Mouse (Mus musculus) T-helper 2 cell (primary cell): ENCODE data around the gene C030005K15Rik.
"Not testable (repeated sequence)": the region's sequence is repeated elsewhere in the genome, so short reads cannot be mapped to it uniquely, and the experiment has no call there.

Source experiments
- in situ Hi-C: fragments of 300-600 bp; cut with MboI, MseI; formaldehyde crosslinking; loops from one replicate; pipeline ENCODE4 v1.15.1; 2025; ENCODE audit warnings: high pct_unique_total_duplicates

Gene C030005K15Rik

DNA sequence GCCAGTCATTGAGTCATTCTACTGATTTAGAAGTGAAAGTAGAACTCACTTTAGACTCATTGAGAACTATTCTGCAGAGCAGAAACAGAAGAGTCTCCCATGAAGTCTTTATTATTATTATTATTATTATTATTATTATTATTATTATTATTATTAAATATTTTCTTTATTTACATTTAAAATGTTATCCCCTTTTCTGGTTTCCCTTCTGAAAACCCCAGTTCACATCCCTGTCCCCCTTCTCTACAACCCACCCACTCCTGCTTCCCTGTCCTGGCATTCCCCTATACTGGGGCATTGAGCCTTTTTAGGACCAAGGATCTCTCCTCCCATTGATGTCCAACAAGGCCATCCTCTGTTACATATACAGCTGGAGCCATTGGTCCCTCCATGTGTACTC is at the start of gene C030005K15Rik:
C030005K15Rik (minus strand) TSS at position 101 of the 400 bp plus-strand sequence.
- in situ Hi-C loops: not testable (repeated sequence)

GRCm38 (mm10) chr10:97768171-97768749 is 41.7 kb upstream of the C030005K15Rik start:
- in situ Hi-C loops: no loop called here

GRCm38 (mm10) chr10:97753821-97754220 is 27.3 kb upstream of the C030005K15Rik start:
- in situ Hi-C loops: no loop called here

- in situ Hi-C loops: no loop called here
Measured at GRCm38 (mm10) chr10:97747231-97747630, 20.7 kb upstream of the C030005K15Rik start.

- in situ Hi-C loops: no loop called here
Measured at GRCm38 (mm10) chr10:97725929-97726328, 626 bp downstream of the C030005K15Rik start.

- in situ Hi-C loops: loop anchor here (25.0 kb wide), 3 partner anchors 735 to 1365 kb away; no protein-coding TSS in a partner anchor
Measured at GRCm38 (mm10) chr10:97722709-97723108, 3.8 kb downstream of the C030005K15Rik start.

DNA sequence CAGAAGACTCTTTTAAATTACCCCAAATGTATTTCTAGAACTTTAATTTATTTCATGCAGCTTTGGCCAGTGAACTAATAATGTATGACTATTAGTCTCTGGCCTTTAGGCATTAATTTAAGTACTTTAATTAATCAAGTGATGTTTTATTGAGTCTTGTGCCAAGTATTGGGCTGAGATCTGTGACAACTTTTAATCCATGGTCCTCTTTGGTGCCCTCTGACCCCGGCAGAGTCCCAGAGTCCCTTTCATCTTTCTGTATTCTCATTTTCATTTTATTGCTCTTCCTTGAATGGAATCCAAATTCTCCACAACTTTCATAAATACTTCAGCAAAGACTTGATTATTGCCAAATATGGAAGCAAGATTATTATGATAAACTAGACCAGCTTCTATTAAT is 5.9 kb downstream of the C030005K15Rik start:
- in situ Hi-C loops: loop anchor here (25.0 kb wide), 3 partner anchors 733 to 1367 kb away; no protein-coding TSS in a partner anchor

GRCm38 (mm10) chr10:97718021-97718420 is 8.5 kb downstream of the C030005K15Rik start:
- in situ Hi-C loops: loop anchor here (25.0 kb wide), 3 partner anchors 731 to 1369 kb away; no protein-coding TSS in a partner anchor

GRCm38 (mm10) chr10:97717233-97717632 is 9.3 kb downstream of the C030005K15Rik start:
- in situ Hi-C loops: loop anchor here (25.0 kb wide), 3 partner anchors 730 to 1370 kb away; no protein-coding TSS in a partner anchor

DNA sequence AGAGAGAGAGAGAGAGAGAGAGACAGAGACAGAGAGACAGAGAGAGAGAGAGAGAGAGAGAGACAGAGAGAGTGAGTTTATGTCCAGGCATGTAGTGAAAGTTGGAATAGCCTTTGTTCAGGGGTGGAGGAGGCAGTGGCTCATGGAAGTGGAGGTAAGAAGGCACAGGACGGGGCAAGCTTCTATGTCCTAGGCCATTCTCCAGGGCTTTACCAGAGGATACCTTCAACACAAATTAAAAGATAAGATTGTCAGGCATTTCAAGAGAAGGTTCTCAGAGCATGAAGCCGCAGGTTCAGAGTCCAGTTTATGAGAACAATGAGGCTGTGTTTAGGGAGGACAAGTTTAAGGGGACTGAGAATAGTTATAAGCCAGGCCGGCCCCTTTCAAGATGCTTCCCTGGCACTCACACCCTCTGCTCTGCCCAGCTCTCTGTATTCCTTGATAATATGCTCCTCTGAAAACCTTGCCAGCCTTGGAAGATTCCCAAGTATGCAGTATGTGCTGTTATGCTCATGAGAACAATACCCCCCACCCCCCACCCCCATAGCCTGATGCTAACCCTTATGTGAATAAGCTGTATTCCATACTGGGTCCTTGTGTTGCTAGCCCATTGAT is 11.2 kb downstream of the C030005K15Rik start:
- in situ Hi-C loops: loop anchor here (25.0 kb wide), 3 partner anchors 728 to 1372 kb away; no protein-coding TSS in a partner anchor

- in situ Hi-C loops: loop anchor here (25.0 kb wide), 3 partner anchors 727 to 1373 kb away; no protein-coding TSS in a partner anchor
Measured at GRCm38 (mm10) chr10:97714584-97714983, 12.0 kb downstream of the C030005K15Rik start.

DNA sequence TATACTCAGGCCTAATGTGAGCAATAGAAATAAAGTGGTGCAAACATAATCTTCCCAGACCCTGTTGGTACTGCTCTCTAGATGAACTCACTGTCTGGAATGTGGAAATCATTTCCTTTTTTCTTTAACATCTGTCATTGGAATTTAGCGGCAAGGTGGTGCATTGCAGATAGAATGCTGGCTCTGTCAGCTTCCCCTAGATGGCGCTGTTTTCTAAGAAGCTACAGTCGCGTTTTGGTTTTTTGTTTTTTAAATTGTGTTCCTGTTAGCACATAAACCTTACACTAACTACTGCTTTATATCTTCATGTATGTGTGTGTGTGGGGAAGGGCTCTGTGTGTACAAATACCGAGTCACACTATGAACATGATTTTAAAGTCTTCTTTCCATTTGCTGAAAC is 13.9 kb downstream of the C030005K15Rik start:
- in situ Hi-C loops: loop anchor here (25.0 kb wide), 3 partner anchors 725 to 1375 kb away; no protein-coding TSS in a partner anchor

DNA sequence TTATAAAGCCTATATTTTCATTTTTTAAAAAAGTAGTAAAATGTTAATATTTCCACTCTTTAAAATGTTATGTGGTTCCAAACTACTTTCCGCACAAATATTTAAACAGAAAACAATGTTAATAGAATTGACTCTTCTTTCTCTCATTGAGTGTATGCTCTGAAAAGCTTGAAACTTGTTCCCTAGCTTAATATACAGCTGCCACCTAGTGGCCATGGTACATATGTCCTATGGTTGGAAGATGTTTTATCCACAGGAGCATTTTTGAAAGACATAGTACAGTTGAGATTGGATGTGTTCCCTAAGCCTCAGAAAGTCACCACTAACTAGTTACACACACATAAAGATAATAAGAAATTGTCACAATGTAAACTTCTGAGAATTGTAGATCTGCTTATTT is 22.0 kb downstream of the C030005K15Rik start:
- in situ Hi-C loops: loop anchor here (25.0 kb wide), 3 partner anchors 717 to 1383 kb away; no protein-coding TSS in a partner anchor

GRCm38 (mm10) chr10:97702321-97702720 is 24.2 kb downstream of the C030005K15Rik start:
- in situ Hi-C loops: loop anchor here (25.0 kb wide), 3 partner anchors 715 to 1385 kb away; no protein-coding TSS in a partner anchor

GRCm38 (mm10) chr10:97693398-97694135 is 33.0 kb downstream of the C030005K15Rik start:
- in situ Hi-C loops: no loop called here

GRCm38 (mm10) chr10:97692913-97693312 is 33.6 kb downstream of the C030005K15Rik start, which contains the start of gene Ccer1:
Gene Ccer1, plus strand, starts transcription at chr10:97693059.
- in situ Hi-C loops: no loop called here

DNA sequence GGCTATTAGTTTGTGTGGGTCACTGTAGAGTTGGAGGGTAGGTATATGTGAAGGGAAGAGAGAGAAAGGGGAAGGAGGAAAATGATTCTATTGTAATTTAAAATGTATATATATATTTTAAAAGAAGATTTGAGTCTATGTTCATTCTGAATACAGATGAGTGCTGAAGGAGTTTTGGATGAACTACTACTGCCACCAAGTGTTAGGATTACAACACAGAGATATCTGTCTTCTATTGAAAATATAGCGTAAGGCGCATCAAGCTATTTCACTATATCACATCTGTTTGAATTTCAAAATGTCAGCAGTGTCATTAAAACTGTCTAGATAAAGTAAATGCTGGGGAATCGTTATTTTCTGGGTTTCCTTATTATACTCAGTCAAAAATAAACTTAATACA is 37.1 kb downstream of the C030005K15Rik start:
- in situ Hi-C loops: no loop called here

DNA sequence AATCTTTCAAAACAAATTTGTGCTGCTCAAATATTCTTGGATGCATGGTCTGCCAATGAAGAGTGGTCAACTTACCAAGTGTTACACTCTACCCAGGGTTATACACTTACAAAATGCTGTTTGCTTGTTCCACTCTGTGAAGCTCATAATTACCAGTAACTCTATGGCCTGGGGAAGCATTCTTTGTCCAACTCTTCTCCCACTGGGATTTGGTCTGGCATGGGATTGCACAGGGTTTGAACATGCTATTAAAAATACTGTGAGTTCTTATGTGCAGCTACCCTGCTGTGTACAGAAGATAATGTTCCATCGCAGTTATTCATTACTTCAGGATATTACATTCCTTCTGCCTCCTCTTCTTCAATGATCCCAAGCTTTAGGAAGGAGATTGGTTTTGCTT is 39.4 kb downstream of the C030005K15Rik start:
- in situ Hi-C loops: no loop called here

DNA sequence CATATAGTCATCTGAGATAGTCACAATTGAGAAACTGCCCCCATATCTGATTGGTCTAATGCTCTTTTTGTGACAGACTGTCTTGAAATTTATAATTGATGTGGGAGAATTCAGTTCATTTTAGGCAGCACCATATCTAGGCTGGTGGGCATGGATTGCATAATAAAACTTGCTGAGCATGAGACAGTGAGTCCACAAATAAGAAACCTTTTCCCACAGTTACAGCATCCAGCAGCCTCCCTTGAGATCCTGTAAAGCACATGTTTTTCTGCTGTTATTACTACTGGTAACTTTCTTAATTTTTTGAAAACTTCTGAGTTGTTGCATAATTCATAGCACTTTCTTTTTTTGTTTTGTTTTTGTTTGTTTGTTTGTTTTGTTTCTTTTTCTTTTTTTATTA is 43.6 kb downstream of the C030005K15Rik start:
- in situ Hi-C loops: no loop called here
